Mouse (Mus musculus) heart, embryonic 14.5 days (tissue): ENCODE results near the gene Cdk9. TPM values are rescaled to one million over a fixed set of nuclear protein-coding genes. Genes with fewer than 3 reads are reported as not detected.

Experiments used
- ATAC-seq: fragments of 200-750 bp; cut with Nextera tagmentation; 2 replicates; pipeline ENCODE4 v1.8.0; 2017; ENCODE audit warnings: low read depth, moderate TSS enrichment; ENCODE audit not compliant: insufficient number of reproducible peaks, insufficient read depth, low FRiP score
- H3K27ac ChIP-seq, 2 experiments: fragments of 200-500 bp in 1 of 2; fragments of 300-500 bp in 1 of 2; sonication (generic) in 1 of 2; replicated peaks in 1 of 2; 2 replicates each; pipeline ENCODE4 v1.5.1; 2012 to 2014; ENCODE audit warnings: low read depth in 2 of 2, low read length in 2 of 2, control low read depth in 1 of 2, mild to moderate bottlenecking in 1 of 2, mixed read lengths in 1 of 2; ENCODE audit not compliant: control insufficient read depth in 1 of 2, insufficient read depth in 1 of 2
- H3K27me3 ChIP-seq: fragments of 300-500 bp; sonication (generic); 2 replicates; pipeline ENCODE4 v1.6.1; 2014; ENCODE audit warnings: mild to moderate bottlenecking, low read length, control low read depth; ENCODE audit not compliant: control insufficient read depth, insufficient read depth
- H3K36me3 ChIP-seq: fragments of 300-500 bp; sonication (generic); 2 replicates; pipeline ENCODE4 v1.6.1; 2014; ENCODE audit warnings: mild to moderate bottlenecking, control low read depth, low read length, mixed read lengths; ENCODE audit not compliant: control insufficient read depth, insufficient read depth
- H3K4me1 ChIP-seq, 2 experiments: fragments of 200-500 bp in 1 of 2; fragments of 300-500 bp in 1 of 2; sonication (generic) in 1 of 2; 2 replicates each; pipeline ENCODE4 v1.6.1; 2012 to 2014; ENCODE audit warnings: low read length in 2 of 2, control low read depth in 1 of 2, mixed read lengths in 1 of 2; ENCODE audit not compliant: control insufficient read depth in 2 of 2, insufficient read depth in 2 of 2
- H3K4me2 ChIP-seq: fragments of 300-500 bp; sonication (generic); 2 replicates; pipeline ENCODE4 v1.6.1; 2014; ENCODE audit warnings: mild to moderate bottlenecking, low read length
- H3K4me3 ChIP-seq, 2 experiments: fragments of 200-500 bp in 1 of 2; fragments of 300-500 bp in 1 of 2; sonication (generic) in 1 of 2; 2 replicates each; pipeline ENCODE4 v1.5.1; 2012 to 2014; ENCODE audit warnings: low read length in 2 of 2, mild to moderate bottlenecking in 2 of 2, control low read depth in 1 of 2, low read depth in 1 of 2, moderate library complexity in 1 of 2; ENCODE audit not compliant: control insufficient read depth in 1 of 2, insufficient read depth in 1 of 2
- H3K9ac ChIP-seq: fragments of 300-500 bp; sonication (generic); 2 replicates; pipeline ENCODE4 v1.6.1; 2014; ENCODE audit warnings: mild to moderate bottlenecking, low read length
- H3K9me3 ChIP-seq: fragments of 300-500 bp; sonication (generic); 2 replicates; pipeline ENCODE4 v1.6.1; 2016; ENCODE audit warnings: low read length, control low read depth; ENCODE audit not compliant: control insufficient read depth
- WGBS: fragments of 180-500 bp; shearing (Covaris S2); extraction: QIAGEN DNeasy Blood & Tissue Kit; methylation state at CpG from one replicate; pipeline ENCODE4 v1.1.7; 2014; 5-methylcytosine and 5-hydroxymethylcytosine counted together
- polyA plus RNA-seq: library from polyadenylated mRNA; unstranded; fragments of >200 nt; fragmentation: Nextera tagmentation; extraction: Ambion mirVana; gene quantifications from 2 replicates; pipeline ENCODE4 v1.2.1, GENCODE M21; 2014

Cdk9 gene
- polyA plus RNA-seq, 1 experiment from 2014 or later = 45.3 TPM

GRCm38 (mm10) chr2:32732695-32733094, 19.8 kb upstream of the Cdk9 start:
- no peaks in the 10 kb centered on the region for H3K36me3 ChIP-seq
- no peak for ATAC-seq
- H3K4me3 ChIP-seq = no peak overlapping the region
- H3K9ac ChIP-seq = no peak overlapping the region
- no peaks in the 10 kb centered on the region for H3K27me3 ChIP-seq
- H3K4me2 ChIP-seq = no peak overlapping the region
- 57% methylated on average over 6 of the region's 6 CpGs for WGBS
- no peaks in the 10 kb centered on the region for H3K9me3 ChIP-seq
- H3K4me1 ChIP-seq = peaks cover 6 to 16% of the 10 kb centered on the region in 2 experiments
- H3K27ac ChIP-seq = peak overlapping the region in 1 of 2 experiments; percentile 66; a peak in 2 of 4 replicates

- Histone ChIP-seq H3K27ac (peak overlapping the region; percentile 33 to 66), H3K9ac (peak overlapping the region; percentile 22; the same call in 1 of the 2 replicates), H3K36me3 (no peaks in the 10 kb centered on the region), H3K4me3 (no peak overlapping the region), H3K27me3 (no peaks in the 10 kb centered on the region), H3K4me2 (0 out of 2 replicates have a peak overlapping the region, but pooled peaks have one; percentile 48), H3K4me1 (peaks cover 6 to 16% of the 10 kb centered on the region in 2 experiments), H3K9me3 (no peaks in the 10 kb centered on the region)
- WGBS = 57% methylated on average over 4 of the region's 4 CpGs
- ATAC-seq = no peak
Measured at GRCm38 (mm10) chr2:32731911-32732310, 19.0 kb upstream of the Cdk9 start.

GRCm38 (mm10) chr2:32730854-32731253, 18.0 kb upstream of the Cdk9 start:
- Histone ChIP-seq H3K4me3 (peak overlapping the region in 1 of 2 experiments; percentile 4; a peak in 1 of 4 replicates), H3K9ac (0 out of 2 replicates have a peak overlapping the region, but pooled peaks have one; percentile 18), H3K9me3 (no peaks in the 10 kb centered on the region), H3K27ac (peak overlapping the region; percentile 66 to 83), H3K4me1 (peaks cover 6 to 16% of the 10 kb centered on the region in 2 experiments), H3K27me3 (no peaks in the 10 kb centered on the region), H3K4me2 (peak overlapping the region; percentile 48), H3K36me3 (no peaks in the 10 kb centered on the region)
- 17% methylated on average over 11 of the region's 11 CpGs for WGBS
- no peak for ATAC-seq

DNA sequence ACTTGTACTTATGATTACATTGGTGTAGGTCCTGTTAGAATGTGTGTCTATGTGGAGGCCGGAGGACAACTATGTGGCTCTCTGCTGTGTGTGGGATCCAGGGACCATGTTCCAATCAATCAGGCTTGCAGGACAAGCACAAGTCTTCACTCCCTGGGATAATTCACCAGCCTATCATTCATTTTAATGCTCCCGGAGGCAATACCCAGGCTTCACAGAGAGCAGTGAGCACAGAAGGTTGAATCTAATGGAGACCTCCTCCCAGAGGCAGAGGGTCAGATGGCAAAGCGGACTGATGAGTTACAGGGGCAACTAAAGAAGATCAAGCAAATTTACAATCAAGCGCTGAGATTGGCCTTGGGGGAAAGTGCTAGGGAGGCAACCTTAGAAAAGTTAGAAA, 16.7 kb upstream of the Cdk9 start:
- Histone ChIP-seq H3K9me3 (no peaks in the 10 kb centered on the region), H3K27ac (peak overlapping the region; percentile 18 to 66), H3K4me2 (peak overlapping the region; percentile 48), H3K27me3 (no peaks in the 10 kb centered on the region), H3K4me1 (peaks cover 6 to 14% of the 10 kb centered on the region in 2 experiments), H3K4me3 (peak overlapping the region; percentile 4 to 30), H3K9ac (peak overlapping the region; percentile 25; the same call in 1 of the 2 replicates), H3K36me3 (no peaks in the 10 kb centered on the region)
- 68% methylated on average over 4 of the region's 4 CpGs for WGBS
- no peak for ATAC-seq

DNA sequence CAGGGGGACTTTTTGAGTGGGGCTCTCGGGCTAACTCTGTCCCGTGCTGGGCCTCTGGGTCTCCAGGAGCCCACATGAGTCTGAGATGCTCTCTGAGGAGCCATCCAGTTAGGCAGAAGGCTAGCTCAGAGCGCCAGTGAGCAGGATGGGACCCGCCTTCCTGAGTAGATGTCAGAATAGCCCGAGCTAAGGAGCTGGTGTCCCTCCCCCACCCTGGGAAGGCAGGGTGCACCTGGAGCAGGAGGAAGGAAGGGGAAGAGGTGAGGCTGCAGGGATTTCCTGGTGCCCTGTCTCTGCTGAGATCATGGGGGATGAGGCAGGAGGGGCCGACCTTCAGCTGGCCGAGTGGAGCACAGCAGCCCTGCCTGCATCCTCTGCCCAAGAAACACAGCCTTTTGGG, 15.6 kb upstream of the Cdk9 start:
- no peaks in the 10 kb centered on the region for H3K36me3 ChIP-seq
- no peaks in the 10 kb centered on the region for H3K9me3 ChIP-seq
- peak; percentile 22; the same call in 1 of the 2 replicates for ATAC-seq
- WGBS = 39% methylated on average over 7 of the region's 7 CpGs
- H3K27me3 ChIP-seq = no peaks in the 10 kb centered on the region
- peak overlapping the region; percentile 42 for H3K9ac ChIP-seq
- peak overlapping the region; percentile 30 to 53 for H3K4me3 ChIP-seq
- peaks cover 6 to 13% of the 10 kb centered on the region in 2 experiments for H3K4me1 ChIP-seq
- H3K4me2 ChIP-seq = peak overlapping the region; percentile 48
- peak overlapping the region; percentile 57 to 65 for H3K27ac ChIP-seq

- ATAC-seq = peak; percentile 96
- no peaks in the 10 kb centered on the region for H3K9me3 ChIP-seq
- H3K27ac ChIP-seq = peak overlapping the region; percentile 20 to 46; a peak in 3 of 4 replicates
- H3K4me1 ChIP-seq = peaks cover 6 to 13% of the 10 kb centered on the region in 2 experiments
- WGBS = under 1% methylated on average over 16 of the region's 16 CpGs
- no peaks in the 10 kb centered on the region for H3K27me3 ChIP-seq
- peak overlapping the region; percentile 30 to 53 for H3K4me3 ChIP-seq
- H3K4me2 ChIP-seq = peak overlapping the region; percentile 48
- H3K36me3 ChIP-seq = no peaks in the 10 kb centered on the region
- peak overlapping the region; percentile 45 for H3K9ac ChIP-seq
Measured at GRCm38 (mm10) chr2:32727435-32727834, 14.6 kb upstream of the Cdk9 start.

DNA sequence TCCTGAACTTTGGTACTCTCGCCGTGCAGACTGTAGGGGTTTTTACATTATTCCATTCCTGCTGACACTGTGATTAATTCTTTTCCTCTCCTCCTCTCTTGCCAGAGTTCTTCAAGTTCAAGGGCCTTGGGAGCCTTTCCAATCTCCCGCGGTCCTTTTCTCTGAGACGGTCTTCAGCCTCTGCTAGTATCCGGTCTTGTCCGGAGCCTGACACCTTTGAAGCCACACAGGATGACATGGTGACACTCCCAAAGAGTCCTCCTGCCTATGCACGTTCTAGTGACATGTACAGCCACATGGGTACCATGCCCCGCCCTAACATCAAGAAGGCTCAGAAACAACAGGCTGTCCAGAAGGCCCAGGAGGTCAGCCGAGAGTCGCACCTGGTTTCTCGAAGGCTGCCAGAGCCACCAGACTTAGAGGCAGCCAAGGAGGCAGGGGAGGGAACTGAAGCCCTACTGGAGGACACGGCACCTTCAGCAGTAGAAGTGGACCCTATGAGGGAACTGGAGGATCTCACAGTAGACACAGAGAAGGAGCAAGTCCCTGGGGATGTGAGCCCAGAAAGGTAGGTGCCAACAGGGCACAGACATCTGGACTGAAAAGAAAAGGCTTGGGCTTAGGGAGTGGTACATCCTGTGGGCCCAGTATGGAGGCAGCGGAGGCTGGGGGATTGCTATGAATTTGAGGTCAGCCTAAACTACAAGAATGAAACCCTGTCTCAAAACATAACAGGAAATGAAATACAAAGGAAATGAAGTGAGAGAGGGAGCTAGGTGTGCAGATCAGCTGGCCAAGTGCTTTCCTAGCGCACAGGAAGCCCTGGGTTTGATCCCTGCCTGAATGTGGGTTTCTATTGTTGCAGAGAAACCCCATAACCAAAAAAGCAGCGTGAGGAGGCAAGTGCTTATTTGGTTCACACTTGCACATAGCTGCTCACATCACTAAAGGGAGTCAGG, 12.2 kb upstream of the Cdk9 start:
- Histone ChIP-seq H3K9me3 (no peaks in the 10 kb centered on the region), H3K4me2 (no peak overlapping the region), H3K9ac (no peak overlapping the region), H3K27ac (no peak overlapping the region), H3K27me3 (no peaks in the 10 kb centered on the region), H3K36me3 (no peaks in the 10 kb centered on the region), H3K4me3 (no peak overlapping the region), H3K4me1 (peaks cover 6 to 13% of the 10 kb centered on the region in 2 experiments)
- no peak for ATAC-seq
- WGBS = 78% methylated on average over 16 of the region's 16 CpGs
